Mouse (Mus musculus) brain, embryonic 14.5 days (tissue): Measurements from ENCODE around the gene Mlxipl.

Experiments
- CTCF ChIP-seq: fragments of 200-500 bp; IDR thresholded peaks from 2 replicates; pipeline ENCODE4 v1.5.1; 2012; ENCODE audit warnings: inconsistent platforms, mild to moderate bottlenecking, moderate library complexity, borderline replicate concordance; ENCODE audit not compliant: insufficient read depth, insufficient read length; ENCODE audit errors: extremely low read depth
- POLR2A ChIP-seq: fragments of 200-500 bp; IDR thresholded peaks from 2 replicates; pipeline ENCODE4 v1.6.1; 2012; ENCODE audit warnings: mild to moderate bottlenecking, inconsistent platforms, borderline replicate concordance; ENCODE audit not compliant: poor library complexity, insufficient read depth, insufficient read length, severe bottlenecking; ENCODE audit errors: extremely low read depth

DNA sequence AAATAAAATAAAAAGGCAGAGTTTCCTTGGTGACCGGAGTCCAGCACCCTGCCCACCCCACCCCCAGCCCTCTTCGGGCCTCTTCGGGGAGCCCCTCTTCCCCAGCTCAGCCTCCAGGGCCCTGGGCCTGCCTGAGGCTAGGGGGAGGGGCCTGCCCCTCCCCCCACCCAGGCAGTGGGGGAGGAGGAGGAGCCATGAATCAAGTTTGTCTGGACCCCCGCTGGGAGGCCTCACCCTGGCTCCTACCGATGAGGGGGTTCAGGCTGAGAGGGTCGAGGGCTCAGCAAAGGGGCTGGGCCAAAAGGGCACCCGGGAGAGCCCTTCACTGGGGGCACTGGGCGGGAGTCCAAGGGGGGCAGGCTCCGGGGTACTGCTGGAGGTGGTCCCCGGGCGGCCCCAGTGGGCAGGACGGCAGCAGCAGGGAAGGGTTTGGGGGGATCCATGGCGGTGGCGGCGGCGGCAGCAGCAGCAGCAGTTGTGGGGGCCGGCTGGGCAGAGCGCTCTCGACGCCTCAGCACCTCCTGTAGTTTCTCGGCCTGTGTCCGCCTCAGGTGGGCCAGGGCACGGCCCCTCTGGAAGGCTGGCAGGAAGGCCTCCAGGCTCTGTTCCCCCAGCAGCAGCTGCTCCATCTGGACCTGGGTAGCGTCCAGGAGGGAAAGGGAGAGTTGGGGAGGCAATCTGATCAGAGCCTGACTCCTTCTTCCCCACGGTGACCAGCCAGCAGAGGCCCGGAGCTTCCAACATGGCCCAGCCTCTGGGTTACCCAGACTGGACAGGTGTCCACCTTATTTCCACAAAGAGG, 16.1 kb upstream of the Mlxipl start:
- TF ChIP-seq POLR2A = no peak
- no peak for TF ChIP-seq CTCF
